Mouse (Mus musculus): ENCODE data around the gene Srxn1.

Srxn1 gene

DNA sequence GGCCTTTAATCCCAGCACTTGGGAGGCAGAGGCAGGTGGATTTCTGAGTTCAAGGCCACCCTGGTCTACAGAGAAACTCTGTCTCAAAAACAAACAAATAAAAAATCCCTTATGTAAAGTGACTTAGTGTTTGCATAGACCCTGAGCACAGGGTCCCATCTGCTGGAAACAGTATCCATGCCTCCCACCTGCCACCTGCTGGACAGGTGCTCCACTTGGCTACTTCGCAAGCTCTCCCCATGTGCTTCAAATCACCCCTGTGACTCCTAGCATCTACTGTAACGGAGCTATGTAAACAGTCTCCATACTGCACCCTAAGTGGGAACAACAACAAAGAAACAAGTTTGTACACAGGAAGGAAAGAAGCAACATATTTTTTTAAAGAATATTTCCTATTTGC, 23.3 kb downstream of the Srxn1 start:
- no peak for DNase-seq

DNA sequence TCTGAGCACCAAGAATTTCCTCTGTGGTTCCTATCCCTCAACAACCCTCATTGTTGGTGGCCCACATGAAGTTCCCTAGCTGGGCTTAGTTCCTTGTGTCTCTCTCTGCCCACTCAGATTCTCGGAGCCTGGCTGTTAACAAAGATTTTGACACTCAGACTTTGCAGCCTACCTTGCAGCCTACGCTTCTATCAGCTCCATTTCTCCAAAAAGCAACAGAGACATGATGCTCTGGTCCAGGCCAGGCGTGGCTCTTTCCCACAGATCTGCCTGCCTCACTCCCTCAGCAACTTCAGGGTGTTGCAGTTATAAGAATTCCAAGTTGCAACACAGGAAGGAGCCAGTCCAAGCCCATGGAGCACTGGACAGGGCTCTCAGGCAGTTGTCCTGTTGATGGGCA, 24.5 kb downstream of the Srxn1 start:
- no peak for DNase-seq

DNA sequence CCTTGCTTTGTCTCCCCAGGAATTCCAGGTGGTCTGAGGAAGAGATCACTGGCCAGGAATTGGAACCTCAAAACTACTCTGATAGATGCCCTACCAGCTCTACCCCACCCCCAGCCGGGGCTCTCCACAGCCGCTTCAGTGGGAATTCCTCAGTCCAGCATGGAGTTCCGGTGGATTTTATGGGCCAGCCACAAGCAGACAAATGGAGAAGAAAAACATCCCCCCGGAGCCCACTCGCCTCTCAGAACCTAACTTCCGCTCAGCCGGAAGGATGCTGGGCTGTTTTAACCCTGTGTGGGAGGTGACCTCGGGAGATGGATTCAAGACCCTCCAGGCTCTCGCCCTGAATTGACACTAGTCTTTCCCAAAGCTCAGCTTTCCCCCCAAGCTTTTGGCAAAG, 26.7 kb downstream of the Srxn1 start:
- DNase-seq = no peak

DNA sequence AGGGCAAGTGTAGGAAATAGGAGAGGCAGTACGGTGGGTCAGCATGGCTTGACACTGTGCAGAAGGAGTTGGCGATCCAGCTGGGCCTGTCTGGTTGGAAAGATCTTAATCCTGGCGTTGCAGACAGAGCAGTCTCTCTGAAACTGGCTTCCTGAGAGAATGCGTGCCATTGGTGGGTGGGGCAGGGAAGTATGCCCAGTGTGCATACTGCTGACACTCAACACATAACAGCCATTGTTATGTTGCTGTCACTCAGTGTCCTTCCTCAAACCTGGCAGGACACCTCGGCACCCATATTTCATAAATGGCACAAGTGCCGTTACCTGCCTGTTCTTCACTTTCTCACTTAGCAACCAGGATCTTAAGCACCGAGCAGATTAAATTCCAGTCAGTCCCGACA, 27.4 kb downstream of the Srxn1 start:
- no peak for DNase-seq

GRCm38 (mm10) chr2:152139191-152139987, 34.1 kb downstream of the Srxn1 start:
- no peak for DNase-seq

DNA sequence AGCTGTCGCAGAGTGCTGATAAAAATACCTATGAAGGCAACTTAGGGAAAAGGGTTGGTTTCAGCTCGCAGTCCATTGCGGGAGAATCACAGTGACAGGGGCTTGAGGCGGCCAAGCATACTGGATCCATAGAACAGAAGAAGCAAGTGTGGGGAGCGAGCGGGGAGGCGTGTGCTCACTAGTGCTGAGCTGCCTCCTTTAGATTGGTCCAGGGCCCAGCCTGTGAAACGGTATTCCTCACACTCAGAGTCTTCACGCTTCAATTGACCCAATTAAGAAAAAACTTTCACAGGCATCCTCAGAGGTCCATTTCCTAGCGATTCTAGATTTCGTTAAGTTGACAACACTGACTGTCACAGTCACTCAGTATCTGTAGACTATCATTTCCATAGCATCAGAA, 35.6 kb downstream of the Srxn1 start:
- no peak for DNase-seq

DNA sequence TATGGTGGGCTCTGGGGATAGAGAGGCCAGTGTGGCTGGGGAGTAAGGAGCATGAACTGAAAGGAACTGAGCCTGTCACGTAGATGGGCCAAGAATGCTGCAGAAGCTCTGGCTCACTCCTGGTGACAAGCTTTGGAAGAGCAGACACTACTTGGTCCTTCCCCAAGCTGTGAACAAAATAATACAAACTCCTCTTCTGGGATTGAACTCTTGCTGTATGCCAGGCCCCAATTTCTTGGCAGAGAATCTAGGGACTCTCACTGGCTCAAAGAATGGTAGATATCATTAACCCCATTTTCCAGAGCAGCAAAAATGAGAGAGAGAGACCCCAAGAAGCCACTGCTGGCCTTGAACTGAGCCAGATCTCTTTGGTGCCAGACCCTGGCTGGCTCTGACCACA, 36.2 kb downstream of the Srxn1 start:
- DNase-seq = no peak

GRCm38 (mm10) chr2:152142046-152142445, 36.7 kb downstream of the Srxn1 start:
- no peak for DNase-seq

DNA sequence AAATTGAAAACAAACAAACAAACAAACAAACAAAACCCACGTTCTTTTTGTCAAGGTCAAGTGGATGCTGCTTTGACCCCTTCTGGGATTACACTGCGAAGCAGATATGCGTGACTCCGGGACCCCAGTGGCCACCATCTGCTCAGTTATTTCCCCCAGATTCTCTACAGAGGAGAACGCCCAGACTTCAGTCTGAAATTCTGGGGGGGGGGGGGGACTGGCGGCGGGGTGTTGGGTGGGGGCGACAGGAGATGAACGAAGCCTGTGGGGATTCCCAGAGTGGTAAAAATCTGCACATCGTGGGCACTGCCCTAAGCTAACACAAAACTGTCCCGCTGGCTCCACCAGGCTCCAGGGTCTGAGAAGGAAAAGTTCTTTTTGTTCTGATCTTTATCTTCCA, 37.3 kb downstream of the Srxn1 start:
- no peak for DNase-seq

- DNase-seq = no peak
These were observed 38.2 kb downstream of the Srxn1 start, which contains the start of gene Tcf15 for GRCm38 (mm10) chr2:152143279-152144157. TSS of gene Tcf15 (plus strand) at chr2:152143561.

- DNase-seq = no peak
These were observed 38.8 kb downstream of the Srxn1 start for GRCm38 (mm10) chr2:152144158-152144450.

- DNase-seq = no peak
These were observed 39.2 kb downstream of the Srxn1 start for GRCm38 (mm10) chr2:152144501-152144900.

GRCm38 (mm10) chr2:152145711-152146110, 40.4 kb downstream of the Srxn1 start:
- no peak for DNase-seq

DNA sequence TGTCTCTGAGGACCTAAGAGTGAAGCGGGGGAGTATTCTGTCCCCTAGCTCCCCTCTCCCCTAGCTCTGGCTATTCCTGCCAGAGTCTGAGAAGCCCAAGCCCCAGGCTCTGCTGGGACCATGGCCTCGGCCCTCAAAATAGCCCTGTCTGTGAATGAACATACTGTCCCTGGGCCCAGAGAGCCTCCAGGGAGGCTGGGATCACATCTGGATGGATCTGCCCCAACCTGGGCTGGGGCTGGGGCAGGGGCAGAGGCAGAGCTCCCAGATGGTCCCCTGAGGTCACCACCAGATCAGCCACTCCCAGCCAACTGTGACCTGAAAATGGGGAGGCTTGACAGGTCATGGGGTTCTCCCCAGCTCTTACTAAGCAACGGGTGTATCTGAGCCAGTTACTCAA, 41.8 kb downstream of the Srxn1 start:
- no peak for DNase-seq

DNA sequence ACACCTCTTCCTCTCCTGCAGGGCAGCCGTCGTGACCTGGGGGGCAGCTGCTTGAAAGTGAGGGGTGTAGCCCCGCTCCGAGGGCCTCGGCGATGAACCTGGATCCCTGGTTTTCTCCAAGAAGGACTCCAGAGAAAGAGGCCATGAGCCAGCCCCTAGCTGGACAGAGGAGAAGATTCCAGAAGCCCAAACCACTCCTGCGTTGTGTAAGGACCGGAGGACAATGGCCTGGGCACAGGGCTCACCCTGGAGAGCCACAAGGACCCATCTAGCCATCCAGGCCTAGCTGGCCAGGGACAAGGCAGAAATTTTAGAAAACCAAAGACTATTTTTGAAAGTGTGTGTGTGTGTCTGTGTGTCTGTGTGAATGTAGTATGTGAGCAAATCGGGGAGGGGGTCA, 43.4 kb downstream of the Srxn1 start:
- DNase-seq = no peak

GRCm38 (mm10) chr2:152149891-152150290, 44.6 kb downstream of the Srxn1 start:
- DNase-seq = no peak

GRCm38 (mm10) chr2:152150373-152150772, 45.1 kb downstream of the Srxn1 start:
- DNase-seq = no peak

- DNase-seq = no peak
These were observed 48.0 kb downstream of the Srxn1 start for GRCm38 (mm10) chr2:152153361-152153760.

DNA sequence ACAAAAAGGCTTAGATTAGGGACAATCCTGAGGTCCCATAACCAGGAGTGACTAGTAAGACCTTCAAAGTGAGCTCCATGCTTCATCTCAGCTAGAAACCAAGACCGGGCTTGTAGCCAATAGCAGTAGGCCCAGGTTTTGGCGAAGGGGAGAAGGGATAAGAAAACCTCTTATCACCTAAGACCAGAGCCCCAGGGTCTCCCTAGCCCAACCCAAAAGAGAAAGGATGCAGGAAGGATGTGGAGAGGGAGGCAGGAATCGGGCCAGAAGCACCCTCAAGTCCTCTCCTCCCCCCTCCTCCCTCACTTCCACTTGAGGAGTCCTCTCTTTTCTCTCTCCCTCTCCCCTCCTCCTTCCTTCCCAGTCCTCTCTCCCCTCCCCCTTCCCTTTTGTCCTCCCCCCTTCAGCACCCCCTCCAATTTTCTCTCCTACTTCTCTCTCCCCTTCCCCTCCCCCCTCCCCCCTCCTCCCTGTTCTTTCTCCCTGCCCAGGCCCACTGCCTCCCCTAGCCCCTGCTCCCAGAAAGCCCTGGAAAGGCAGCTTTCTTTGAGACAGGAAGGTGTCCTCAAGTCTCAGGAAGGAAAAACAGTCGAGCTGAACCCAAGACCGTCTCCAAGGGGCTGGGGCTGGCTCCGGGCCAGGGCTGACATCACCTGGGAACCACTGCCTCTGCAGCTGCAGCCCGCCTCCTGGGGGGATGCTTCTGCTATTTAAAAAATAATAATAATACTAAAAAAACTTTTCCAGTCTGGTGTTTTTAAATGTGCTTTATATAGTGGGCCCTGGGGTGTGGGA, 50.3 kb downstream of the Srxn1 start:
- no peak for DNase-seq

DNA sequence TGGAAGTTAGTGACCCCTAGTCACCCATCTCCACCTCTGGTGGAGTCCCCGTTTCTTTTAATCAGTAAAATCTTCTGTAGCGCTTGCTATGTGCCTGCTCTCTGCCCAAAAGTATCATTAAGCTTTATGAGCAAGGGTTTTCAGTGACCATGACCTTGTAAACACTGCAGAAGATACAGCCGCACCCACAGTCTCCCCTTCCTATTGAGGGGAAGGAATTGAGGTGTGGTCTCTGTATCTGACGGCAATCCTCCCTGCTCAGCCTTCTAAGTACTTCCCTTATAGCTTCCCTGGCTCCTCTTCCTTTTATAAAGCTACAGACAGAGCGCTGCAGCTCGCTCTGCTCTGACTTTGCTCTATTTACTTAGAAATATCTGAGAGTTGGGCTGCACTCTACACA, 51.2 kb downstream of the Srxn1 start:
- no peak for DNase-seq

DNA sequence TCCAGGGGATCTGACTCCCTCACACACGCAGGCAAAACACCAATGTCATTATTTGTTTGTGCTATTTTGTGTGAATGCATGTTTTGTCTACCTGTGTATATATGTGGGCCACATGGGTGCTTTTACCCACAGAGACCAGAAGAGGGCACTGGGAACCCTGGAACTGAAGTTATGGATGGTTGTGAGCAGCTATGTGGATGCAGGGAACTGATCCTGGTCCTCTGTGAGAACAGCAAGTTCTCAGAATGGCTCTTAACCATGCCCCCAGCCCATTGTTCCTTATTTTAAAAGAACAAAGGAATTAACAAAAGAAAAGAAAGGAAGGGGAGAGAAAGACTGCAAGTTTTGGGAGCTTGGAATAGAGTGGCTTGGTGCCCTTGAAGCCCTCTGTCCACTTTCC, 54.2 kb downstream of the Srxn1 start:
- DNase-seq = no peak

All from spleen, adult 18-20 months (tissue).